Mouse (Mus musculus): ENCODE measurements at regions not wholly inside any gene's neighbourhood (a gene's known extent, or its start where the extent isn't known, plus 50 kb on each side); places are given as distances from the start of the nearest gene placed in this dataset.

DNA sequence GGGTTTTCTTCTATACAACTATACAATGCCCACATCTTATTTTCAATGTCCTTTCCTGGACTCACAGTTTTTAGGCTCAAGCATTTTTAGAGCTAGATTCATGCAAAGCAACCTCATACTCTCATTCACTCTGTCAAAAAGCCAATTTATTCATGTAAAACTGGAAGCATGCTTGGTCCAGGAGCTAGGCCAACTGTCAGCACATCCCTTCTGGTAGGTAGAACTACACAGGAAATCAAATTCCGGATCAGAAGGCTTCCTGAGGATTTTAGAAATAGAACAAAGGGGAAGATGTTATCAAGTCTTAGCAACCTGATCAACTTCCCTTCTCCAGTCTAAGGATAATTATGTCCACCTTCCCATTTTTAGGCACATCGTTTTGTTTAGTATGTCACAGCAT is 432.4 kb upstream of the Tbl1xr1 start:
- no peak for TF ChIP-seq TCF12 (IDR thresholded peaks at IDR 0.05; ENCODE audit: low read depth, low read length)
- no peak for TF ChIP-seq EP300 (IDR thresholded peaks at IDR 0.05; ENCODE audit: low read depth in 1 of 2, low read length in 2 of 2)
- no peak for TF ChIP-seq POLR2A (IDR thresholded peaks at IDR 0.05; ENCODE audit: control insufficient read depth in 1 of 2, insufficient read depth in 1 of 2, low read depth in 1 of 2, low read length in 2 of 2, poor library complexity in 1 of 2)
- no peak for TF ChIP-seq NELFE (IDR thresholded peaks at IDR 0.05; ENCODE audit: low read depth, low read length)
- no peak for TF ChIP-seq ETS1 (IDR thresholded peaks at IDR 0.05; ENCODE audit: low read depth, low read length)
- no peak for TF ChIP-seq MAX (IDR thresholded peaks at IDR 0.05; ENCODE audit: low read length)
- TF ChIP-seq E2F4 (IDR thresholded peaks at IDR 0.05; ENCODE audit: borderline replicate concordance, low read depth, low read length) = no peak
- TF ChIP-seq CTCF (IDR thresholded peaks at IDR 0.05 in 2 of 3, conservative IDR thresholded peaks at IDR 0.05 in 1 of 3; ENCODE audit: control insufficient read depth in 1 of 3, insufficient read depth in 1 of 3, low read depth in 2 of 3, low read length in 3 of 3, poor library complexity in 1 of 3, severe bottlenecking in 1 of 3) = no peak
- no peak for TF ChIP-seq USF1 (IDR thresholded peaks at IDR 0.05; ENCODE audit: low read depth, low read length)
- no peak for TF ChIP-seq ZC3H11A (IDR thresholded peaks at IDR 0.05; ENCODE audit: low read depth, low read length)
- TF ChIP-seq UBTF (IDR thresholded peaks at IDR 0.05; ENCODE audit: borderline replicate concordance, insufficient read depth, low read depth, low read length) = no peak
- no peak for TF ChIP-seq ZNF384 (IDR thresholded peaks at IDR 0.05; ENCODE audit: low read depth, low read length)
- TF ChIP-seq SMC3 (IDR thresholded peaks at IDR 0.05; ENCODE audit: low read depth, low read length) = no peak

Data from MEL (cell line).